Mouse (Mus musculus): ENCODE data around the gene Nxpe2. TPM values are rescaled to one million over a fixed set of nuclear protein-coding genes. Genes with fewer than 3 reads are reported as not detected.

Gene Nxpe2
- 0.36 and 0.48 TPM in 2 replicates for polyA plus RNA-seq (2012; rRNA removed)

DNA sequence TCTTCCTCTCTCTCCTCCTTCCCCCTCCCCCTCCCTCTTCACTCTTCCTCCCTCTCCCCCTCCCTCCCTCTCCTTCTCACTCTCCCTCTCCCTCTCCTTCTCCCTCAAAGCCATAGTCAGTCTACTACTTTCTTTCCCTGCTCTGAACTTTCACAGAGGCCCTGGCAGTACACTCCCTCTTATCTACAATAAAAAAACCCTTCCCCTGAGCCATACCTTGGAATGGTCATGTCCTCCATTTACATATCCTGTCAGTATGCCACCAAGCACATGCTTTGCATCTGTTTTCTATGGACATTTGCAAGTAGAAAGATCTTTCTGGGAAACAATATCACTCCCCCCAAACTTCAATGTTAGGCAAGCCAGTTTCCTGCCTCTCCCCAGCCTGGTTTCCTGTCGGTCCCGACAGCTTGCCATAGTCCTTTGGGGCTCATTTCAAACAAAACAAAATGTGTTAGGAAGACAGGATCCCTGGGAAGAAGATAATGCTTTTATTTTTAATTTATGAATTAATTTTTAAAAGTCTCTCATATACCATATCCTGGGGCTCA, at the start of gene Nxpe2:
TSS of gene Nxpe2 (minus strand) at position 307 of the 551 bp plus-strand sequence.
- 66% methylated on average over 2 of the region's 2 CpGs for WGBS
- no peak for DNase-seq (ENCODE audit: low read depth, low spot score)

DNA sequence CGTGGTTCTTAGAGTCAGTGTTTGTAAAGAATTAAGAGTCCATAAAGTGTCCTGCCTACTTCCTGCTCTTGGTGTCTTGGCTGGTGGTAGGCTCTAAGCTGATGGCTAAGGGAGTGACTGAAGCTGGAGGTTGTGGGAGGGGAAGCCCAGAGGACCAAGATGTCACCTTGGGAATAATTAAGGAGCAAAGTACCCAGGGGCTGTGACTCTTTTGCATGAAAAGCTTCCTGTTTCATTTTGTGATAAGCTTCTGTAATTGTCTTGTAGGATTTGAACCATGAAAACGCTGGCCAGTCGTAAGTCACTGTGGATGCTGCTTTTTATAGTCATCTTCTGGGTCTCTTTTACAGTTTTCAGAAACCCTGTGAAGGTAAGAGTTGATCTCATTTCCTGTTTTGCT, 36.7 kb upstream of the Nxpe2 start:
- 28% methylated on average over 3 of the region's 3 CpGs for WGBS

DNA sequence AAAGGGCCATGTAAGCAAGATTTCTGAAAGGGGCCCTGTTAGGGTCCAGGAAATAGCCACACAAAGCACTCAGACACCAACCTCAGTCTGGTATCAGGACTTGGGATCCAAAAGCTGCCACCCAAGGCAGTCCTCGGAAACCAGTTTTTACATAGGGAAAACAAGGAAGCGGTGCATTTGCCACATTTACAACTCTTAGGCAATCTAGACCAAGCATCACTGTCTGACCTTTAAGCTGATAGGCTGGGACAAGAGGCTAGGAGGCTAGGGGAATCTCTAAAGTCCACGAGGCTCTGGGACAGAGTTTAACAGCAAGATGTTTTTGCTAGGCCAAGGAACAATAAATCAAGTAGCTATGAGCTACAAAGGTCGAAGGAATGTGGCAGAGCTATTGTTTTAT, 35.2 kb upstream of the Nxpe2 start:
- no peak for DNase-seq (ENCODE audit: low read depth, low spot score)
- 29% methylated on average over 4 of the region's 4 CpGs for WGBS

More for the DNA sequence above, 36.7 kb upstream of the Nxpe2 start:
- no peak for DNase-seq (ENCODE audit: low read depth, low spot score)

DNA sequence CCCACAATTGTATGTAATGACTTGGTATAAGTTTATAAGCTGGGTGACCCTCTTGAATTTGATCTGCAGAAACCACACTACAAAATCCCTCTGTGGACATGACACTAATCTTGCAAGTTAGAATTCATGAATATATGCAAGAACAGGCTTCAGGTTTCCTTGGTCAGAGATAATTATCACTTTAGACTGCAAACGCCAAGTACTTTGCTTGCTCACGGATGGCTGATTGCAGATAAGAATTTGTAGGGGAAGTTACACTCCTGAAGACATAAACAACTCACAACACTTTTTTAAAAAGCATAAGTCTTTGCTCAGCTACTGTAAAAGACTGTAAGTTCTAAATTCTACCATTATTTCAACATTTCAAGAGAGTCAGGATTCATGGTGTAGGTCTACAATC, 21.1 kb upstream of the Nxpe2 start:
- DNase-seq (ENCODE audit: low read depth, low spot score), result no peak
- 51% methylated on average over 2 of the region's 2 CpGs for WGBS

DNA sequence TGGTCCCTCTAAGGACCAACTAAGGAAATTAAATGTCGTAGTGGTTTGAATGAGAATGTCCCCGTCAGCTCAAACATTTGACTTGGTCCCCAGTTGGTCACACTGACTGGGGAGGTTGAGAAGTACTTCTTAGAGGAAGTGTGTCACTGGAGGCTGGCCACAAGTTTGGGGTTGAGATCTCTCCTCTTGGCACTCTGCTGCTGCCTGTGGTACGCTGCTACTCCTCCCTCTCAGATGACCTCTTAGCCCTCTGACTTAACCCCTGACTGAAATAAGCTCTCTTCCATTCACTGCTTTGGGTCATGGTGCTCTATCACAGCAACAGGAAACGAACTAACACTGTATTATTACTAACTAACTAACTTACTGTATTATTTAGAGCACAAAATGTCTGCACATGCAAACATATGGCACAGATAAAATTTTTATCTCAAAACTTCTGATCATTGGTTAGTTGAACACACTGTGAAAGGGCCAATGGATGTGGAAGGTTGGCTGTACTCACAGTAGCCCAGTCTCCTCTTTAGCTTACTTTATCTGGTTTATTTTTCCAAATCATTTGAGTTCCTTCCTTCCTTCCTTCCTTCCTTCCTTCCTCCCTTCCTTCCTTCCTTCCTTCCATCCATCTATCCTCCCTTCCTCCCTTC, 20.1 kb upstream of the Nxpe2 start:
- no peak for DNase-seq (ENCODE audit: low read depth, low spot score)
- 81% methylated on average over 4 of the region's 4 CpGs for WGBS

DNA sequence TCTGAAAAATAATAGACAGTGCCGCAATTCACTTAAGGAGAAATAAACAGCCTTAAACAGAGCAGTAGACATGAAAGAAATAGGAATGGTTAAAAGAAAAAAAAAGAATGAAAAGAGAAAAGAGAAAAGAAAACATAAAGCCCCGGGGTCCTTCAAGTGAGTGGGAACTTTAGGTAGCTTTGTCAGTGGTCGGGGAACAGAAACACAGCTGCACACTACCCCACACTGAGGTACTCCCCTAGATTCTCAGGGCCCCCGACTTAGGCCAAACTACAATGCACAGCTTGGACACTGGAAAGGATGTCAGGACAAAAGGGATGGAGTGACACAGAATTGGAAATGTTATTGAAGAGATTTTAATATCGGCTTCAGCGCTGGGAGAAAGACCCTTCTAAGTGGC, 9.5 kb upstream of the Nxpe2 start:
- 85% methylated on average over 6 of the region's 6 CpGs for WGBS
- DNase-seq (ENCODE audit: low read depth, low spot score), result no peak

DNA sequence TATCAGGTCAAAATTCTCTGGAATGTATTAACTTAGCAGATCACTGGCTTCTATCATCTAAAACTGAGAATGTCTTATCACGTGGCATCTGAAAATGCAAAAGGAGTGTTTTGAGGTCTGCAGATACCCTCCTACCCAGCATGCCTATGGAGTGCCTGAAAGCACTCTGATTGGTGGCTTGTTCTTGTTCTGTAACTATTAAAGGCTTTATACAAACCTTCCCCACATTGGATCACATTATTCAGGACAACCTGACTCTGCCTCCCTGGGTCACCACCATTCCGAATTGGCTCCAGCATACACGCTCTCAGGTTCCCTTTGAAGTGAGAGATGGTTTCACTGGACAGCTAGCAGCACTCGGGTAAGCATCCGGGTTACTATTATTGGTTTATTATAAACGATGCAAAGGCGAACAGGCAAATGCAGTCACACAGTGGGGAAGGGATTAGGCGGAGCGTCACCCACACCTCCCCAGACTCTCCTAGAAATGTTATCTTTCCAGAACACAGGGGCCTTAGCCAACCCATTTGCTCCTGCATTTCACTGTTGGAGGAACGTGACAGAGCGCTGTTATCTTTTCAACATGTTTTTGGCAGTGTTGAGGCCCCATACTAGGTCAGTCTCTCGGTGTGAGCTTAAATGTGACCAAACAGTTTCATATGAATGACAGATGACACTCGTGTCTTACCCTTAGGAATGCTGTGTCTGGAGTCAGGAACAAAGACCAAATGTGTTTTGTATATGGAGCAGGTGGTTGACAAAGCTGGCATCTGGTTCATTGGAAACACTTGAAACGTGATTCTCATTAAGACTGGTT, 8.8 kb upstream of the Nxpe2 start:
- 82% methylated on average over 14 of the region's 14 CpGs for WGBS
- no peak for DNase-seq (ENCODE audit: low read depth, low spot score)

DNA sequence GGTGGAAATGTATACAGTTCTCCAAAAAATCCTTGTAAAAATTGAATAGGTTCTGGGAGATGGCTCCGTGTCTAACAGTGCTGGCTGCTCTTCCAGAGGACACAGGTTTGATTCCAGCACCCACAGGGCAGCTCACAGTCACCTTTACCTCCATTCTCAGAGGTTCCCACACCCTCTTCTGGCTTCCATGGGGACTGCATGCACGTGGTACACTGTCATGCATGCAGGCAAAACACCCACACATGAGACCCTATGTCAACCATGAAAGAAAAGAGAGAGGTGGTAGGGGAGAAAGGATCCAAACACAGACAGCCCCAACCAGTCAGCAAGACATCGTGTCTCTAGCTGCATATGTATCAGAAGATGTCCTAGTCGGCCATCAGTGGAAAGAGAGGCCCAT, 7.6 kb upstream of the Nxpe2 start:
- WGBS, result 74% methylated on average over 4 of the region's 4 CpGs
- no peak for DNase-seq (ENCODE audit: low read depth, low spot score)

DNA sequence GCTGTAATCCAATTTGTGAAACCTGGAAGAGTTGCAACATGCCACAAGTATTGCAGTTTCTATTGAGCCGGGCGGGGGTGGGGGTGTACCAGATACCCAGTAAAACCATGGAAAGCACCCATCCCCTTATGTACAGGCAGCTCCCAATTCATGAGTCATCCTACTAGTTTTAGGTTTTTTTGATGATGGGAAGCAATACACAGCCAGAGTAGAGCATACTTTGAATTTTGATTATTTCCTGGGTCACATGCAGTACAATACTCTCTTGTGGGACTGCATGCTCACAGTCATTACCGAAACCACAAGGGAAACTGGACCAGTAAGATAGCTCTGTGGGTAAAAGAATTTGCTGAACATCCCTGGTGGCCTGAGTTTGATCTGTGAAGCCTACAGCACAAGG, 3.8 kb upstream of the Nxpe2 start:
- WGBS, result 68% methylated on average over 3 of the region's 3 CpGs
- no peak for DNase-seq (ENCODE audit: low read depth, low spot score)

DNA sequence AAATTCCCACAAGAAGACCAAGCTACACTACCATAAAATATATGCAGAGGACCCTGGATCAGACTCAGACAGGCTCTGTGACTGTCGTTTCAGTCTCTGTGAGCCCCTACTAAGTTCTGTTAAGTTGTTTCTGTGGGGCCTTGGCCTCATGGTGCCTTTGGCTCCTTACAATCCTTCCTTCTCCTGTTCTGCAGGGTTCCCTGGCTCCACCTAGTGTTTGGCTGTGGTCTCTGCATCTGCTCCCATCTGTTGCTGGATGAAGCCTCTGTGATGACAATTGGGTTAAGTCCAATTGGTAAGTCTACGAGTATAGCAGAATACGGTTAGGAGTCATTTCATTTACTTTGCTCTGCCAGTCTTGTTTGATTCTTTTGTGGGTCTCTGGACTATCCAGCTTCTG, 1.5 kb upstream of the Nxpe2 start:
- DNase-seq (ENCODE audit: low read depth, low spot score), result no peak
- 25% methylated on average over 3 of the region's 3 CpGs for WGBS

DNA sequence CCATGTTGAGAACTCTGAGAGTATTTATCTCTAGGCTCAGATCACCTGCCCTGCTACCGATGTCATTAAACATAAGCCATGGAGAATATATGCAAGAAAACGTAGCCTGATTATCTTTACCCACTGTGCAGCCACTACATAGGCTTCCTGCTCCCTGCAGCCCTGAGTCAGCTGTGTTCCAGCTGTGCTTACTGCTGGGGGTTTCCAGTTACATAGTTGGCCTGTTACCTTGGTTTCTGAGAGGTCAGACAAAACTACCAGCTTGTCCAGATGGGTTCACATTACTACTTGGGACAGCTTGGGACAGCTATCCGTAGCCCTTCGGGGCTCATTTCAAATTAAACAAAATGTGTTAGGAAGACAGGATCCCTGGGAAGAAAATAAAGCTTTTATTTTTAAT, 868 bp upstream of the Nxpe2 start:
- DNase-seq (ENCODE audit: low read depth, low spot score), result no peak
- WGBS, result 84% methylated on average over 4 of the region's 4 CpGs

DNA sequence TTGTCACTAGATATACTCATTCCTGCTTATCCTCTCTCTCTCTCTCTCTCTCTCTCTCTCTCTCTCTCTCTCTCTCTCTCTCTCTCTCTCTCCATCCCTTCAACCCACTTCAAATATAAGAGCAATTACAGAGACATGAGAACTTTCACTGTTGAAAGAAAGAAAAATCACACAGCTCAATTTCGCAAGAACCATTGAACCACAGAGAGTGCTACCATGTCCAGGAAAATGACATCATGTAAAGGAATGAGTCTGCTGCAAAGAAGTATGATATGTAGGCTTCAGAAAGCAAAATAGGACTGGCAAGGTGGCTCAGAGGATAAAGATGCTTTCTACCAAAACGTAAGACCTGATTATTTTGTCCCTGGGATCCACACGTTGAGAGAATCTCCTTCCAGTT, 7.4 kb downstream of the Nxpe2 start:
- DNase-seq (ENCODE audit: low read depth, low spot score), result no peak

DNA sequence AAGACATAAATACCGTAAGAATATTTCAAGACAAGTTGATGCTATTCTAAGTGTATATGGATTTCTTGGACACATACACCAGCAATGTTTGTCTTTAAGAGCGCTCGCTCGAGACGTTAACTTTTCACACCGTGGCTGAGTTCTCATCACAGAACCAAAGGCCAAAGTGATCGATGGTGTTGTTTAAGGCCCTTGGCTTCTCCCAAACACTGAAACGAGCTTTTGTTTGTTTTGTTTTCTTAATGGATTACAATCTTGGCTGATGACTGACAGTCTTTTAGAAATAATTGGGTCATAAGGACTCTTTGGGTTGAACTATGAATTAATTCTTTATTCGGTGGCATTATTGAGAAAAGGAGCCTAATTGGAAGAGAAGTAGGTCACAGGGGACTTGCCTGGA, 7.8 kb downstream of the Nxpe2 start:
- whole genome bisulfite sequencing, result 83% methylated on average over 9 of the region's 9 CpGs
- no peak for DNase-seq (ENCODE audit: low read depth, low spot score)

More for the DNA sequence above, 7.4 kb downstream of the Nxpe2 start:
- WGBS, result 83% methylated on average over 3 of the region's 3 CpGs

DNA sequence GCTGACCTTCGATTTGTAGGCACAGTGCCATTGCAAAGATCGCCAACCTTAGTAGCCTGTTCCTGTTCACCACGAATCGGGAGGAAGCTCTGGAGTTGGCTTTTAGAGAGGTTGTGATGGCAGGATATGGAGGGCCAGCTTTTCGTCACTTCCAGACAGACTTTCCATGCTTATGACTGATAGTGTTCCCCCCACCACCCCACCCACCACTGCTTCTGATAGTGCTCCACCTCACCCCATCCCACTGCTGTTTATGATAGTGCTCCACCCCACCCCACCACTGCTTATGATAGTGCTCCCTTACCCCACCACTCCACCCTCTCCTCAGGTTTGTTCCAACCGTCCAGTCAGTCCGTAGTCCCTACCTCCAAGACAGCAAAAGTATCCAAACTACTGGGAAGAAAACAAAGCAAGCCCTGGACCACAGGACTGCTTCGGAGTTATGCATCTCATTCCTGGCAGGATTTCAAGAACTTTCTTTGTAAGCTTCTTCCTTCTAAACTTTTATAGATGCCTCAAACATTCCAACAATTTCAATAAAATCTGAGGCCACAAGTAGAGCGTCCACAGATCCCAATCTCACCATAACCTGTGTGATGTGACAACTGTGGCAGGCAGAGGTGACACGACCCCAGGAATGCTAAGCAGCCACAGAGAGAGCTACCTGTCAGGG, 12.4 kb downstream of the Nxpe2 start:
- no peak for DNase-seq (ENCODE audit: low read depth, low spot score)
- WGBS, result 31% methylated on average over 10 of the region's 10 CpGs

DNA sequence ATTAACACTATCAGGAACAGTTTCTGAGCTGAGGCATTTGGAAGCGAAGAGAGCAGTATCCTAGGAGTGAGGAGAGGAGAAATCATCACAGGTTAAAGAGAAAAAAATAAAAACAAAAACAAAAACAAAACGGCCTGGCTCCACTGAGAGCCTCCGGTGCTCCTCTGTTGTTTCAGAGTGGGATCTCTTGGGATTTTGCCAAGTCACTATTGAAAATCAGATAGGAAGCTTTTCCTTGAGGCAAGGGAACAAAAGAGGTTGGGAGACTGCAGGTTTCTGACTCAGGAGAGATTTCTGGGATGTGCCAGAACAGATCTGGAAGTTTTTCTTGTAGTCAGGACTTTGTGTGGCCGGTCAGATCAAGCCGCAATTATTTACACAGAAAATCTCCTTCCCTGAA, 13.7 kb downstream of the Nxpe2 start:
- 43% methylated on average over 5 of the region's 5 CpGs for WGBS
- DNase-seq (ENCODE audit: low read depth, low spot score), result no peak

DNA sequence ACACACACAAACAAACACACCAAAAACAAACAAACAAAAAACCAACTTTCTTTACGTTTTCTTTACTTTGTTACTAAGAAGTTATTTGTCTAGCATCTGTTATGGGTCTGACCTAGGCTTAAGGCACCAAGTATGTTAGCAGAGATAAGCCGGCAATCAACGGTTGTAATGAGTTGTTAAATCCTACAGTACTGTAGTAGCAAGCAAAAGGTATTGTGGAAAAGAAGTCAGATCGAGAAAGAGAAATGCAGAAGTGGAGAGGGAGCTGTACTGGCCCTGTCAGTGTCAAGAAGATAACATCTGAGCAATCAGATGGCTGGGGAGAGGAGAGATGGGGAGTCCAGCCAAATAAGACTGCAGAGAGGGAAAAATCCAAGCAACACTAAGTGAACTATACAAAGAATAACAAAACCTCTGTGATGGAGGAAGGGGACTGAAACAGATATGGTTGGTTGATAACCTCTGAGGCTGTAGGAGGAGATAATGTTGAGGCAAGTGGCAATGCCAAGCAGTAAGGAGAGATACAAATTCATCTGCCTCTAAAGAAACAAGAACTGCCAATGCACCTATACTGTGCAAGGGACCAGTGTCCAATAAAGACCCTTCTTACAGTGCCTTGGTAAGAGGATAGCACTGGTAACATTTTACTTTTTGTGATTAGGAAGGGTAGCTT, 14.3 kb downstream of the Nxpe2 start:
- no peak for DNase-seq (ENCODE audit: low read depth, low spot score)
- 21% methylated on average over 4 of the region's 4 CpGs for WGBS

DNA sequence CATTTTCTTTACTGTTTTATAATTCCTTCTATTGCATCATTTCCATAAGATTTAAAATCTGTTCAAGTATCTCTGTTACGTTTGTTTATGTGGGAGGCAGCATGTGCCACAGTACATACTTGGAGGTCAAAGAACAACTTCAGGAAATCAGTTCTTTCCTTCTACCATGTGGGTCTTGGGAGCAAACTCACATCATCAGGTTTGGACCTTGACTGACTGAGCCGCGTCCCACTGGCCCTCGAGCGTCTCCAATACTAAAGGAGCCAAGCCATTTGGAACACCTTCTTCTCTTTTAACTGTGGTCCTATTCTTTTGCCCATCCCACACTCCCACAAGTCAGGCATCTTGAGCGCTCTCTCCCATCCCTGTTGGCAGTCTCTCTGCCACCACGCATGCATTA, 23.7 kb downstream of the Nxpe2 start:
- DNase-seq (ENCODE audit: low read depth, low spot score), result no peak
- WGBS, result 84% methylated on average over 7 of the region's 7 CpGs

DNA sequence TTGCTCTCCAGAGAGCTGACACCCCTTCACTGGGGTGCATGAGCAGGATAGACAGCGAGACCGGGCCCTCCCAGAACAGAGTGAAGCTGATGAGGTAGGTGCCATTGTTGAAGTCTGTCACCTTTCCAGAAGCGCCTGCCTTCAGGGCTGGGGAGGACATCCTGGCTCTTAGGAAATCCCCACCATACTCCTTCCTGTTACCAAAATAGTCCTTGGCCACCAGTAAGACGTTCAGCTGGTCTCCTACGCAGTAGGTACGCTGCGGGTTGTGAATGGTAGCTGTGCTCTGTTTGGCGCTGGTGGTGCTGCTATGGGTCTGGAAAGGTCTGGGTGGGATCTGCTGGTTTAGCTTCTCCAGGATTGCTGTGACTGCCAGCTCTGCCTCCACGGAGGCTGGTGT, 26.9 kb downstream of the Nxpe2 start:
- no peak for DNase-seq (ENCODE audit: low read depth, low spot score)

DNA sequence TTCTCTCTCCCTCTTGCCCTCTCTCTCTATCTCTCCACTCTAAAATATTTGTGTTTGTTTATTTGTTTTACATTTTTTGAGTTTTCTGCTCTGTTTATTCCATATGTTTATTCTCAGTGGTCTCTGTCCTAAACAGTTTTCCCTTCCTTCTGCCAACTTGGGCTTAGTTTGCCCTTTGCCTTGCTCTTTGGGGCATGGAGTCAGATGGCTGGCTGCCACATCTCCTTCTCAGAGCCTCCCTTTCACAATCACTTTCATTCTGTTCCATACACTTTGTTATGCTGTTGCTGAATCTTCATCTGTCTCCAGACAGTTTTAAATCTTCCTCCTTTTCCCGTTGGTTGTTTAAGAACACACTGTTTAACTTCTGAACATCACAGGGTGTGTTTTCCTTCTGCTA, 37.4 kb downstream of the Nxpe2 start:
- 38% methylated on average over 1 of the region's 1 CpGs for WGBS

More for the DNA sequence above, 26.9 kb downstream of the Nxpe2 start:
- 83% methylated on average over 9 of the region's 9 CpGs for WGBS

DNA sequence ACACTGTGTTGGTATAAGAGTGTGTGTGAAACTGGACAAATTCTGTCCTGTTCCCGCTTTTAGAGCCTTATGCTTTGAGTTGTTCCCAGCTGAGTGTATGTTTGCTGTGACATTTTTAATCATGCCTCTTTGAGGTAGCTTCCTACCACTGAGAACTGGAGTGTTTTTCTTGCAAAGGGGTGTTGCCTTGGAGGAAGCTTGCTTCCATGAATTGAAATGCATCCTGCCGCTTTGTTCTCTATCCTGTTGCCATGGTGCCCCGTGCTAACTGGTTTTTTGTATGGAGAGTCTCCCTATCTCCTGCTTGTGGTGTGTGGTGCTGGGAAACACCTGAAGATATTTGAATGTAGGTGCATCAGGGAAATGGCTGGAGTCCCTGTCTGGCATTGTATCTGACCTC, 39.1 kb downstream of the Nxpe2 start:
- no peak for DNase-seq (ENCODE audit: low read depth, low spot score)
- 77% methylated on average over 3 of the region's 3 CpGs for WGBS

More for the DNA sequence above, 37.4 kb downstream of the Nxpe2 start:
- DNase-seq (ENCODE audit: low read depth, low spot score), result no peak

Measured in large intestine, adult 2 months (tissue).